Mouse (Mus musculus) cerebellum, adult 9-11 months (tissue): ENCODE data around the gene Olfr878.

Source experiments
- DNase-seq: peaks from one replicate; pipeline ENCODE4 v3.0.0; 2022

Olfr878 gene

DNA sequence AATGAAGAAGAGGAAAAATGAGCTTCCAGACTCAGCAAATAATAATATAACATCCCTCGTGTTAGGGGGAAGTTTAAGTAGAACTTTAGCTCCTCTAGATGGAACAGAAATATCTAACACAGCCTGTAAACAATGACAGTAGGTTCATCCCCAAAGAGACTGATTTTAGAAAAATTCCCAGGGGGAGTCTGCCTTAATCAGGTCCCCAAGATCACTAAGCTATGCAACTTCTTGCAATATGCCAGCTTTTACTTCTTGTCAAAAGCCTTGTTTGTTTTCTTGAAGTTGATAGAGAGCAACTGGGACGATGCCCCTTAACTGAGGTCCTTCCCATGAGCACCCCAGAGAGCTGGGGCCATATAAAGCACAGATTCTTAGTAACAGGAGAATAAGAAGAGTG lies at the start of gene Olfr878:
Gene Olfr878, plus strand, starts transcription at position 301 of the 400 bp plus-strand sequence.
- no peak for DNase-seq

DNA sequence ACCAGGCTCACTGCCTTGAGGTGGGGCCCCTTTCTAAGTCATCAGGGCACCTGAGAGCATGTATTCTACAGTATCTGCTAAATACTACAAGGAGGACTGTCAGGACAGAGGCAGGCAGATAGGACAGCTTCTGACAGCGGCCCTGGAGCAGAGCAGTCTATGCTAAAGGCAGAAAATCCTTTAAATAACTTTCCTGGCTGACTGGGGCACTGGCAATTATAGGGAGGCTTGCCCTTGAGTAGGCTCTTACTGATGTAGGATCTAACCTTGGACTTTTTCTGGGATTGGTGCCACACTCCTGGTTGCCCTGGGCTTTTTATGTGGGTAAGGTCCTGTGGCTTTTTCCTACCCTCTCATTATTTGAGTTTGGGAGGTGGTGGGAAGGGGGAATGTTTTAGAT lies 47.4 kb upstream of the Olfr878 start:
- no peak for DNase-seq

- DNase-seq: no peak
Observed at GRCm38 (mm10) chr9:37871097-37871496, 46.5 kb upstream of the Olfr878 start.

- DNase-seq: no peak
Observed at GRCm38 (mm10) chr9:37871536-37871935, 46.1 kb upstream of the Olfr878 start.

- DNase-seq: no peak
Observed at GRCm38 (mm10) chr9:37890960-37891359, 26.7 kb upstream of the Olfr878 start.

DNA sequence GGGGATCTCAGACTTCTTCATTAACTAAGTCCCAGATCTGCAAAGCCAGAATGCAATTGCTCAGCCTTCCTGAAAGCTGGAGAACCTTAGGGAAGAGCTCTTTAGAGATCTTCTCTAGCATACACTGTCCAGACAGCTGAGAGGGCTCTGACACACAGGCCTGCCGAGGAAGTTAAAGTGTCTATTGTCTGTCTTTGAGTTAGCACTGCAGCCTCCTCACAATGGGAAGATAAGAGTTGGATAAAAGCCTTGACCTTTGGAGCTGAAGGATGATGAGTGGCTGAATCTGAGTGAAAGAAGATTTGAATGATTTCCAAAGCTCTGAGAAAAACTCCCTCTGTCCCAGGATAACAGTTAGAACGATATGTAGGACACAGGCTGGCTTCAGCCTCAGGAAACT lies 21.0 kb upstream of the Olfr878 start, which contains the start of gene Olfr145:
Gene Olfr145, plus strand, starts transcription at position 64 of the 400 bp plus-strand sequence.
- DNase-seq: no peak

DNA sequence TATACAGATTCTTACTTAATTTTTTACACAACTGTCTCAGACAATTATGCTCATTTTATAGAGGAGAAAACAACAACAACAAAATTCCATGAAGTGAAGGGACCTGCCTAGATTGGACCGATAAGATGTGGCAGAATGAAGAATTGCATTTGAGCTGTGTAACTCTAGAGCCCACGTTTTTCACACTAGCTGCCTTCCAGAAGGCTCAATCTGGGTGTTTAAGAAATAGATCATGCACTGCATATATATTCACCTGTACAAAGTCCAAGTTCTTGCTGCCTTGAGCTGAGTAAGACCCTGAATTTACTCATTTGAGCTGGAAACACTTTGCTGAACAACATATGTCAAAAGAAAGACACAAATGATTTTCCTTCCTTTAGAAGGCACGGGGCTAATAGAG lies 12.1 kb upstream of the Olfr878 start:
- no peak for DNase-seq

DNA sequence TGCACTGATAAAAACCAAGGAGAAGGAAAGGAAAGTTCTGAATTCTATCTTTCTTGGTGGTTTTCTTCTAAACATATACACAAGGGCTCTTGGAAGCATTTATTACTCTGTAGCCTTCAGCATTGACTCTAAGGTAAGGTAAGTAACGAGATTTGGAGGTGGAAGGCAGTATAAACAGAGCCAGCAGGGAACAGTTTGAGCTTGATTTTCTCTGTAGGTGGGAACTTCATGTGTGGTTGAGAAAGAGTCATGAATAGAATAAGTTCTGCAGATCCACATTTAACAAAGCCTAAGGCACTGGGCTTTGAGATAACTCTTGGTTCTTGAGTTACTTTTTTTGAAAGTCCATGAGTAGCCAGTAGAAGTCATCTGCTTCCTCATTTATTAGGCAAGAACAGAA lies 378 bp downstream of the Olfr878 start:
- DNase-seq: no peak

DNA sequence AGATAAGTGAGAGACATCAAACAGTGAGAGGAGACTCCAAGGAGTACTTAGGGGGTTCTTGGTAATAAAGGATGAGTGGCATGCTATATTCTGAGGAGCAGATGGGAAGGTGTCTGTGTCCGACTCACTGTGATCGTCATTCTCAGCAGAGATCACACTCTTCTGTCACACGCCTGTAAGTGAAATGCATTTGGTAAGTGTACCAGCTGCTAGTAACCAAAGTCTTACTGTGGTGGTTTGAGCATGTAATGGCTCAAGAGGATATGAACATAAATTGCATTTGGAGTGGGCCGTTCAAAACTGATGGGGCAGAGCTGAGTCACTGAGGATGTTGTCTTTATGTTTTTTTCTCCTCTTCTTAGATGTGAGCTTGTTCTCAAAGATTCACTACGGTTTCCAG lies 6.6 kb downstream of the Olfr878 start:
- DNase-seq: no peak

GRCm38 (mm10) chr9:37925445-37925844 lies 7.8 kb downstream of the Olfr878 start:
- DNase-seq: no peak

DNA sequence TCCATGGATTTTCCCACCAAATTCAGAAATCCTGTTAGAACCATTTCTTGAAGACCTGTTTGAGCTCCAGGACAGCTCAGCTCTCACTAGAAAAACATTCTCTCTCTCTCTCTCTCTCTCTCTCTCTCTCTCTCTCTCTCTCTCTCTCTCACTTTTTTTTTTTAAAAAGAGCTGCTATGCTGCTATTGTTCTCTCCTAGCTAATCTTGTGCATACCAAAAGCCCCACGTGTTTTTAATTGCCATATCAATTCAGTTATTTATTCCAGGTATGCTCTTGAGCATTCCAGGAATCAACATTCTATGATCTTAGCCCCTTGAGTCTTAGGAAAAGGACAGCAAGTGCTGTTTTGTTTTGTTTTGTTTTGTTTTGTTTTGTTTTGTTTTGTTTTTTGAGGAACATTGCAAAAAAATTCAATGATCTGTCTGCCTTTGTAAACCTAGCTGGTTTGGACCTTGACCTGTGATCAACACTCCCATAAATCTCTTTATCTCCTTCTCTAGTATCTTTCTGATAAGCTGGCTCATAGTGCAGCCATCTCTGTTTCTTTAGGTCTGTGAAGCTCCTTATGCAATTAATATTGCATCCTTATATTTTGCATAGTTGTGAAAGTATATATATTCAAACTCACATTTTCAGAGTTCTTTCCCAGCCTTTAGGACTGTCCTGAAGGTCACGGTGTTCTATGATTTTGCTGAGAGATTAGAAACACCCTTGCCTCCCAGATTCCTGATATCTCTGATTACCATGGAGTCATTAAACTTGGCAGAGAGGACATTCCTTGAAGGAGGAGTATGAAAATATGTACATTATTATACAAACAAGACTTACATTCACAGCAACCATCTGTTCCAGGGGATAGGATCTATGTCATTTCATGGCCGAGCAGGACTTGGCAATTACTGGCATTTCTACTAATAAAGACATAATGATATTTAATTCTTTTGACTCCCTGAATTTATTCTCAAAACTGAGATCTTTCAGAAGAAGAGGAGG lies 8.7 kb downstream of the Olfr878 start:
- no peak for DNase-seq

DNA sequence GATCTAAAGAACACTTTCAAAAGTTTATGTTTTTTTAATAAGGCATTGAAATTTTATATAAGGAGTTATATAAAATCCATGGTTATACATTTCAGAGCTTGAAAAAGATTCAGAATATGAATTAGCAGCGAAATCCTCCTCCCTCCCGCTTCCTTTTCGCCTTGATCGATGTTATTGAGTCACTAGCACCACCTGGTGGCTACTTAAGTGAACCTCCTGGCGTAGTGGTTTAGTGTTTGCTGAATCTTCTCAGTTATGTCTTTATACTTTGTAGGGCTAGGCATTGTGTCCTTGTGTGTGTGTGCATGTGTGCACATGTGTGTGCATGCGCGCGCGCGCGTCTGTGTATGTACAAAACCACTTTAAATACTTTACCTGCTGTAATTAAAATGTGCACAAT lies 14.9 kb downstream of the Olfr878 start:
- peak; percentile 17 for DNase-seq

DNA sequence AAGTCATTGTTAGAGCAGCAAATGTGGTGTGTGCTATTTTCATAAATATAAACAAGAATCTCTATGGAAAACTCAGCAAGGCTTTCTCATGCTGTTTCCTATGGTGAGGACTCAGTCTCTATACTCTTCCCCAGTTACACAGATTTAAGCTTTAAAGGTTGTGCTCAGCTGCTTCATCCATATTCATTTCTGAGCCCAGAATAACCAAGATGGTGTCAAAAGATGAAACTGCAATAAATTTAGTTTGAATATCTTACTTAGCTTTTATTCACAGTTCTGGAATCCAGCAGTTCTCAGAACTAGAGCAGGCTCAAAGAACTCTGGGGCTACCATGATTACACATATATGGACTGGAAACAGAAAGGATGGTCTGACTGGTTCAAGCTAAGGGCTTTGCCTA lies 16.5 kb downstream of the Olfr878 start:
- DNase-seq: no peak

DNA sequence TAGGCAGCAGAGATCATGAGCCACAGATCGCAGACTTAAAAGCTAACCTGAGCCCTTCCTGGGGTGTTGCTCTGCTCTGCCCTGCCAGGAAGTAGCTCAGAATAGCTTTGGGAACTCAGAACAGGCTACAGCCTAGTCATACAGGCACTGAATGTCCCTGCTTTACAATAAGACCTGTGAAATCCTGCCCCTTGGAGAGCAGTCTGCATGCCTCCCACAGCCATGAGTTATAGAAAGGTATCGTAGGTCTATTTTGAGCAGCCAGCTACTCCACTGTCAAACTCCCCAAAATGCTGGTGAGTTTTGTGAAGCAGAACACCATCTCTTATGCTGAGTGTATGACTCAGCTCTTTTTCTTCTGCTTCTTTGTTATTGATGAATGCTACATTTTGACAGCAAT lies 23.5 kb downstream of the Olfr878 start:
- no peak for DNase-seq
